Mouse (Mus musculus): Measurements from ENCODE around the gene Ubr4.
"Not testable (repeated sequence)": the region's sequence is repeated elsewhere in the genome, so short reads cannot be mapped to it uniquely, and the experiment has no call there.

Gene Ubr4

GRCm38 (mm10) chr4:139380207-139380748, 27.9 kb downstream of the Ubr4 start:
- DNase-seq (ENCODE audit: low read depth, low spot score) = peak; percentile 100
- H3K36me3 ChIP-seq (ENCODE audit: control insufficient read depth, insufficient read depth, low read length, poor library complexity, severe bottlenecking) = no peaks in the 10 kb centered on the region
- H3K27me3 ChIP-seq (ENCODE audit: control insufficient read depth, insufficient read depth, low read length, poor library complexity, severe bottlenecking) = no peaks in the 10 kb centered on the region

- no peaks in the 10 kb centered on the region for H3K36me3 ChIP-seq (ENCODE audit: control insufficient read depth, insufficient read depth, low read length, poor library complexity, severe bottlenecking)
- DNase-seq (ENCODE audit: low read depth, low spot score) = peak; percentile 39
- H3K27me3 ChIP-seq (ENCODE audit: control insufficient read depth, insufficient read depth, low read length, poor library complexity, severe bottlenecking) = no peaks in the 10 kb centered on the region
Measured at GRCm38 (mm10) chr4:139380775-139381451, 28.5 kb downstream of the Ubr4 start.

GRCm38 (mm10) chr4:139381452-139381845, 29.0 kb downstream of the Ubr4 start:
- DNase-seq (ENCODE audit: low read depth, low spot score) = peak; percentile 7
- Histone ChIP-seq H3K27me3 (ENCODE audit: control insufficient read depth, insufficient read depth, low read length, poor library complexity, severe bottlenecking) (no peaks in the 10 kb centered on the region), H3K36me3 (ENCODE audit: control insufficient read depth, insufficient read depth, low read length, poor library complexity, severe bottlenecking) (no peaks in the 10 kb centered on the region)

- Histone ChIP-seq H3K27me3 (ENCODE audit: control insufficient read depth, insufficient read depth, low read length, poor library complexity, severe bottlenecking) (no peaks in the 10 kb centered on the region), H3K36me3 (ENCODE audit: control insufficient read depth, insufficient read depth, low read length, poor library complexity, severe bottlenecking) (no peaks in the 10 kb centered on the region)
- DNase-seq (ENCODE audit: low read depth, low spot score) = no peak
Measured at GRCm38 (mm10) chr4:139382231-139382630, 29.8 kb downstream of the Ubr4 start.

- not testable (repeated sequence) for DNase-seq (ENCODE audit: low read depth, low spot score); H3K36me3 ChIP-seq (ENCODE audit: control insufficient read depth, insufficient read depth, low read length, poor library complexity, severe bottlenecking); H3K27me3 ChIP-seq (ENCODE audit: control insufficient read depth, insufficient read depth, low read length, poor library complexity, severe bottlenecking)
Measured at GRCm38 (mm10) chr4:139385841-139386240, 33.4 kb downstream of the Ubr4 start.

GRCm38 (mm10) chr4:139386869-139387319, 34.5 kb downstream of the Ubr4 start:
- no peaks in the 10 kb centered on the region for H3K36me3 ChIP-seq (ENCODE audit: control insufficient read depth, insufficient read depth, low read length, poor library complexity, severe bottlenecking)
- no peak for DNase-seq (ENCODE audit: low read depth, low spot score)
- no peaks in the 10 kb centered on the region for H3K27me3 ChIP-seq (ENCODE audit: control insufficient read depth, insufficient read depth, low read length, poor library complexity, severe bottlenecking)

GRCm38 (mm10) chr4:139389557-139389956, 37.1 kb downstream of the Ubr4 start:
- no peak for DNase-seq (ENCODE audit: low read depth, low spot score)
- no peaks in the 10 kb centered on the region for H3K27me3 ChIP-seq (ENCODE audit: control insufficient read depth, insufficient read depth, low read length, poor library complexity, severe bottlenecking)

GRCm38 (mm10) chr4:139395431-139395830, 43.0 kb downstream of the Ubr4 start:
- DNase-seq (ENCODE audit: low read depth, low spot score) = no peak
- Histone ChIP-seq H3K27me3 (ENCODE audit: control insufficient read depth, insufficient read depth, low read length, poor library complexity, severe bottlenecking) (no peaks in the 10 kb centered on the region), H3K36me3 (ENCODE audit: control insufficient read depth, insufficient read depth, low read length, poor library complexity, severe bottlenecking) (peaks cover 21% of the 10 kb centered on the region)

More at GRCm38 (mm10) chr4:139389557-139389956, 37.1 kb downstream of the Ubr4 start:
- peaks cover 2% of the 10 kb centered on the region; the same call in 1 of the 2 replicates for H3K36me3 ChIP-seq (ENCODE audit: control insufficient read depth, insufficient read depth, low read length, poor library complexity, severe bottlenecking)

- Histone ChIP-seq H3K36me3 (ENCODE audit: control insufficient read depth, insufficient read depth, low read length, poor library complexity, severe bottlenecking) (peaks cover 25% of the 10 kb centered on the region), H3K27me3 (ENCODE audit: control insufficient read depth, insufficient read depth, low read length, poor library complexity, severe bottlenecking) (no peaks in the 10 kb centered on the region)
- no peak for DNase-seq (ENCODE audit: low read depth, low spot score)
Measured at GRCm38 (mm10) chr4:139400487-139400886, 48.1 kb downstream of the Ubr4 start.

GRCm38 (mm10) chr4:139403214-139403613, 50.8 kb downstream of the Ubr4 start:
- no peak for DNase-seq (ENCODE audit: low read depth, low spot score)
- H3K36me3 ChIP-seq (ENCODE audit: control insufficient read depth, insufficient read depth, low read length, poor library complexity, severe bottlenecking) = peaks cover 19% of the 10 kb centered on the region

GRCm38 (mm10) chr4:139411351-139411750, 58.9 kb downstream of the Ubr4 start:
- no peak for DNase-seq (ENCODE audit: low read depth, low spot score)
- no peaks in the 10 kb centered on the region for H3K27me3 ChIP-seq (ENCODE audit: control insufficient read depth, insufficient read depth, low read length, poor library complexity, severe bottlenecking)

More at GRCm38 (mm10) chr4:139403214-139403613, 50.8 kb downstream of the Ubr4 start:
- H3K27me3 ChIP-seq (ENCODE audit: control insufficient read depth, insufficient read depth, low read length, poor library complexity, severe bottlenecking) = no peaks in the 10 kb centered on the region

GRCm38 (mm10) chr4:139417868-139418267, 65.5 kb downstream of the Ubr4 start:
- H3K36me3 ChIP-seq (ENCODE audit: control insufficient read depth, insufficient read depth, low read length, poor library complexity, severe bottlenecking) = peaks cover 33% of the 10 kb centered on the region
- no peaks in the 10 kb centered on the region for H3K27me3 ChIP-seq (ENCODE audit: control insufficient read depth, insufficient read depth, low read length, poor library complexity, severe bottlenecking)
- no peak for DNase-seq (ENCODE audit: low read depth, low spot score)

More at GRCm38 (mm10) chr4:139411351-139411750, 58.9 kb downstream of the Ubr4 start:
- peaks cover 38% of the 10 kb centered on the region for H3K36me3 ChIP-seq (ENCODE audit: control insufficient read depth, insufficient read depth, low read length, poor library complexity, severe bottlenecking)

- H3K36me3 ChIP-seq (ENCODE audit: control insufficient read depth, insufficient read depth, low read length, poor library complexity, severe bottlenecking) = peaks cover 27% of the 10 kb centered on the region
- no peak for DNase-seq (ENCODE audit: low read depth, low spot score)
- H3K27me3 ChIP-seq (ENCODE audit: control insufficient read depth, insufficient read depth, low read length, poor library complexity, severe bottlenecking) = no peaks in the 10 kb centered on the region
Measured at GRCm38 (mm10) chr4:139421621-139422020, 69.2 kb downstream of the Ubr4 start.

- Histone ChIP-seq H3K36me3 (ENCODE audit: control insufficient read depth, insufficient read depth, low read length, poor library complexity, severe bottlenecking) (peaks cover 23% of the 10 kb centered on the region), H3K27me3 (ENCODE audit: control insufficient read depth, insufficient read depth, low read length, poor library complexity, severe bottlenecking) (no peaks in the 10 kb centered on the region)
- DNase-seq (ENCODE audit: low read depth, low spot score) = no peak
Measured at GRCm38 (mm10) chr4:139422409-139422808, 70.0 kb downstream of the Ubr4 start.

GRCm38 (mm10) chr4:139423270-139423669, 70.9 kb downstream of the Ubr4 start:
- no peak for DNase-seq (ENCODE audit: low read depth, low spot score)
- no peaks in the 10 kb centered on the region for H3K27me3 ChIP-seq (ENCODE audit: control insufficient read depth, insufficient read depth, low read length, poor library complexity, severe bottlenecking)

More at GRCm38 (mm10) chr4:139423270-139423669, 70.9 kb downstream of the Ubr4 start:
- peaks cover 22% of the 10 kb centered on the region for H3K36me3 ChIP-seq (ENCODE audit: control insufficient read depth, insufficient read depth, low read length, poor library complexity, severe bottlenecking)
